Mouse (Mus musculus) layer of hippocampus, postnatal 14 days (tissue): ENCODE results near the gene Qsox2. TPM values are rescaled to one million over a fixed set of nuclear protein-coding genes. Genes with fewer than 3 reads are reported as not detected.
A peak's percentile ranks its signal among the peaks of the same experiment; 100 is the strongest.

Experiments
- DNase-seq, 2 experiments: peaks; one replicate each; pipeline ENCODE4 v3.0.0; 2021 to 2022; ENCODE audit warnings: low spot score in 2 of 2, mixed read lengths in 1 of 2
- total RNA-seq, 2 experiments: library from RNA; stranded (reverse); gene quantifications; 2 replicates each; pipeline ENCODE4 v1.2.3; 2021

Gene Qsox2
- total RNA-seq, 2 experiments from 2014 or later: 20.8 to 21.8 TPM

GRCm38 (mm10) chr2:26227788-26228187, 9.5 kb downstream of the Qsox2 start:
- peak; percentile 33 to 62 for DNase-seq

- no peak for DNase-seq
Observed at GRCm38 (mm10) chr2:26225242-26225641, 12.1 kb downstream of the Qsox2 start.

- DNase-seq: no peak
Observed at GRCm38 (mm10) chr2:26223961-26224360, 13.4 kb downstream of the Qsox2 start.

- DNase-seq: no peak
Observed at GRCm38 (mm10) chr2:26214526-26214925, 22.8 kb downstream of the Qsox2 start.

- DNase-seq: no peak
Observed at GRCm38 (mm10) chr2:26209566-26209965, 27.8 kb downstream of the Qsox2 start.

GRCm38 (mm10) chr2:26208126-26208789, 29.1 kb downstream of the Qsox2 start, which contains the start of gene Lhx3:
TSS of gene Lhx3 (minus strand) at chr2:26208289.
- peak; percentile 35 to 48 for DNase-seq

GRCm38 (mm10) chr2:26207559-26207958, 29.8 kb downstream of the Qsox2 start:
- DNase-seq: no peak

- no peak for DNase-seq
Observed at GRCm38 (mm10) chr2:26205761-26206160, 31.6 kb downstream of the Qsox2 start.

GRCm38 (mm10) chr2:26205126-26205525, 32.2 kb downstream of the Qsox2 start:
- DNase-seq: no peak

- DNase-seq: no peak
Observed at GRCm38 (mm10) chr2:26202849-26203475, 34.4 kb downstream of the Qsox2 start.

GRCm38 (mm10) chr2:26201926-26202848, 35.1 kb downstream of the Qsox2 start:
- DNase-seq: no peak

GRCm38 (mm10) chr2:26198488-26198887, 38.8 kb downstream of the Qsox2 start:
- DNase-seq: no peak

- no peak for DNase-seq
Observed at GRCm38 (mm10) chr2:26194552-26195339, 42.6 kb downstream of the Qsox2 start.

- no peak for DNase-seq
Observed at GRCm38 (mm10) chr2:26188517-26188916, 48.8 kb downstream of the Qsox2 start.

GRCm38 (mm10) chr2:26184352-26184751, 53.0 kb downstream of the Qsox2 start:
- no peak for DNase-seq

- peak in 1 of 2 experiments; percentile 20 for DNase-seq
Observed at GRCm38 (mm10) chr2:26182646-26183045, 54.7 kb downstream of the Qsox2 start.

- DNase-seq: no peak
Observed at GRCm38 (mm10) chr2:26177189-26177588, 60.1 kb downstream of the Qsox2 start.

- DNase-seq: no peak
Observed at GRCm38 (mm10) chr2:26176731-26177130, 60.6 kb downstream of the Qsox2 start.

- DNase-seq: no peak
Observed at GRCm38 (mm10) chr2:26175191-26175590, 62.1 kb downstream of the Qsox2 start.

GRCm38 (mm10) chr2:26172166-26172565, 65.2 kb downstream of the Qsox2 start:
- no peak for DNase-seq

- DNase-seq: no peak
Observed at GRCm38 (mm10) chr2:26170376-26170775, 66.9 kb downstream of the Qsox2 start.
